Mouse (Mus musculus) CD4-positive, CD25-positive, alpha-beta regulatory T cell, adult 4 months (primary cell): ENCODE measurements around the gene Iapp. TPM values are rescaled to one million over a fixed set of nuclear protein-coding genes. Genes with fewer than 3 reads are reported as not detected.
"Not testable (repeated sequence)": the region's sequence is repeated elsewhere in the genome, so short reads cannot be mapped to it uniquely, and the experiment has no call there.

Experiments
- ATAC-seq: one replicate; pipeline ENCODE4 v1.8.0; 2017
- polyA plus RNA-seq, 2 experiments: library from polyadenylated mRNA; unstranded; fragments of 100-300 nt; shearing (Covaris generic); gene quantifications; one replicate each; pipeline ENCODE4 v1.2.1; 2017

Iapp gene
- not detected for polyA plus RNA-seq

GRCm38 (mm10) chr6:142298098-142298497, at the start of gene Iapp:
Gene Iapp (plus strand): TSS chr6:142298423.
- no peak for ATAC-seq

GRCm38 (mm10) chr6:142250738-142251307, 47.4 kb upstream of the Iapp start:
- ATAC-seq = not testable (repeated sequence)

GRCm38 (mm10) chr6:142275721-142276442, 22.3 kb upstream of the Iapp start:
- ATAC-seq = no peak

- no peak for ATAC-seq
These were observed 8.7 kb upstream of the Iapp start for GRCm38 (mm10) chr6:142289413-142290118.

- no peak for ATAC-seq
These were observed 6.9 kb downstream of the Iapp start for GRCm38 (mm10) chr6:142305076-142305475.

GRCm38 (mm10) chr6:142314285-142314684, 16.1 kb downstream of the Iapp start:
- ATAC-seq = no peak

GRCm38 (mm10) chr6:142317106-142317505, 18.9 kb downstream of the Iapp start:
- no peak for ATAC-seq

GRCm38 (mm10) chr6:142322881-142323280, 24.7 kb downstream of the Iapp start, which contains the start of gene Slco1a5:
Gene Slco1a5 (minus strand): TSS chr6:142322981.
- no peak for ATAC-seq

- no peak for ATAC-seq
These were observed 28.4 kb downstream of the Iapp start for GRCm38 (mm10) chr6:142326598-142326997.

- ATAC-seq = no peak
These were observed 31.0 kb downstream of the Iapp start for GRCm38 (mm10) chr6:142329201-142329600.

- ATAC-seq = no peak
These were observed 40.7 kb downstream of the Iapp start for GRCm38 (mm10) chr6:142338961-142339360.

- no peak for ATAC-seq
These were observed 41.4 kb downstream of the Iapp start for GRCm38 (mm10) chr6:142339576-142339975.

GRCm38 (mm10) chr6:142343561-142343960, 45.3 kb downstream of the Iapp start:
- no peak for ATAC-seq

GRCm38 (mm10) chr6:142345440-142346038, 47.3 kb downstream of the Iapp start, which contains the start of gene Pyroxd1:
Gene Pyroxd1 (plus strand): TSS chr6:142345654.
- peak; percentile 87 for ATAC-seq

GRCm38 (mm10) chr6:142346181-142347110, 48.2 kb downstream of the Iapp start:
- peak; percentile 13 for ATAC-seq

- ATAC-seq = no peak
These were observed 49.5 kb downstream of the Iapp start for GRCm38 (mm10) chr6:142347431-142348385.

- not testable (repeated sequence) for ATAC-seq
These were observed 53.9 kb downstream of the Iapp start for GRCm38 (mm10) chr6:142352099-142352498.
